Mouse (Mus musculus): Measurements from ENCODE around the gene Abhd12.

- TF ChIP-seq CTCF (IDR thresholded peaks at IDR 0.05; ENCODE audit: low read depth, low read length) (no peak), GATA1 (IDR thresholded peaks at IDR 0.05; ENCODE audit: borderline replicate concordance, low read length) (no peak)
These were observed 93.9 kb downstream of the Abhd12 start for GRCm38 (mm10) chr2:150810603-150811002.
